Mouse (Mus musculus) inflammation-experienced regulatory T-cells, adult 6 months (primary cell): ENCODE data around the gene 2210010C04Rik. TPM values are rescaled to one million over a fixed set of nuclear protein-coding genes. Genes with fewer than 3 reads are reported as not detected.
"Not testable (repeated sequence)": the region's sequence is repeated elsewhere in the genome, so short reads cannot be mapped to it uniquely, and the experiment has no call there.

Experiments used
- ATAC-seq: one replicate; pipeline ENCODE4 v1.8.0; 2017
- polyA plus RNA-seq, 3 experiments: library from polyadenylated mRNA; unstranded; fragments of 100-300 nt; shearing (Covaris generic); gene quantifications; one replicate each; pipeline ENCODE4 v1.2.1; 2017

Gene 2210010C04Rik
- polyA plus RNA-seq, 3 experiments from 2014 or later: 0.26 to 0.33 (median 0.31) TPM

GRCm38 (mm10) chr6:41018629-41019028 lies 16.7 kb downstream of the 2210010C04Rik start:
- ATAC-seq: no peak

- ATAC-seq: no peak
Observed at GRCm38 (mm10) chr6:41015065-41015464, 20.2 kb downstream of the 2210010C04Rik start.

GRCm38 (mm10) chr6:40999379-40999778 lies 35.9 kb downstream of the 2210010C04Rik start, which contains the start of gene Gm2663:
TSS of gene Gm2663 (minus strand) at chr6:40999479.
- not testable (repeated sequence) for ATAC-seq

Other genes starting within 250 kb of the 2210010C04Rik start
- under 1 TPM; 0.50 to 0.71 (median 0.66) TPM for gene Moxd2, start 148.0 kb downstream of the 2210010C04Rik start, polyA plus RNA-seq
- not detected for gene Prss58, start 135.1 kb downstream of the 2210010C04Rik start, polyA plus RNA-seq
- gene 1700074P13Rik, start 95.0 kb downstream of the 2210010C04Rik start, polyA plus RNA-seq: not detected
- not detected for gene Gm4744, start 83.6 kb downstream of the 2210010C04Rik start, polyA plus RNA-seq
- not detected for gene 1810009J06Rik, start 70.8 kb downstream of the 2210010C04Rik start, polyA plus RNA-seq
- 1 to 10 TPM in 2 of 3 experiments, under 1 TPM in 1; 0.75 to 5.1 (median 3.6) TPM for gene Gm2663, start 36.0 kb downstream of the 2210010C04Rik start, polyA plus RNA-seq